Mouse (Mus musculus): Measurements from ENCODE around the gene Fam78a. TPM values are rescaled to one million over a fixed set of nuclear protein-coding genes. Genes with fewer than 3 reads are reported as not detected.

Fam78a gene
- polyA plus RNA-seq, 1 experiment, result not detected

- TF ChIP-seq USF1 (IDR thresholded peaks at IDR 0.05; ENCODE audit: low read depth), result no peak
- no peak for TF ChIP-seq MAX (IDR thresholded peaks at IDR 0.05)
- TF ChIP-seq CEBPB (IDR thresholded peaks at IDR 0.05; ENCODE audit: low read depth), result no peak
- TF ChIP-seq MYOD1 (IDR thresholded peaks at IDR 0.05; ENCODE audit: control insufficient read depth, insufficient read length, low read depth), result no peak
- peak; percentile 70 for TF ChIP-seq CTCF (IDR thresholded peaks at IDR 0.05; ENCODE audit: control insufficient read depth, insufficient read depth, insufficient read length)
- Histone ChIP-seq H3K4me3 (ENCODE audit: insufficient read depth, poor library complexity, severe bottlenecking) (no peak overlapping the region), H3K27me3 (ENCODE audit: control insufficient read depth, insufficient read depth, insufficient read length) (no peaks in the 10 kb centered on the region), H3K79me2 (ENCODE audit: control insufficient read depth, insufficient read depth) (no peaks in the 10 kb centered on the region), H3ac (ENCODE audit: control insufficient read depth, insufficient read length, low read depth) (no peak overlapping the region), H3K79me3 (ENCODE audit: low read depth) (no peaks in the 10 kb centered on the region), H3K36me3 (ENCODE audit: control insufficient read depth, insufficient read depth) (no peaks in the 10 kb centered on the region)
These were observed 45.8 kb upstream of the Fam78a start for GRCm38 (mm10) chr2:32130435-32130834.

GRCm38 (mm10) chr2:32129383-32130074 lies 44.9 kb upstream of the Fam78a start:
- Histone ChIP-seq H3K79me3 (ENCODE audit: low read depth) (no peaks in the 10 kb centered on the region), H3K36me3 (ENCODE audit: control insufficient read depth, insufficient read depth) (no peaks in the 10 kb centered on the region), H3K79me2 (ENCODE audit: control insufficient read depth, insufficient read depth) (no peaks in the 10 kb centered on the region), H3K4me3 (ENCODE audit: insufficient read depth, poor library complexity, severe bottlenecking) (no peak overlapping the region), H3K27me3 (ENCODE audit: control insufficient read depth, insufficient read depth, insufficient read length) (no peaks in the 10 kb centered on the region), H3ac (ENCODE audit: control insufficient read depth, insufficient read length, low read depth) (no peak overlapping the region)
- TF ChIP-seq CEBPB (IDR thresholded peaks at IDR 0.05; ENCODE audit: low read depth) (peak; percentile 85), MAX (IDR thresholded peaks at IDR 0.05) (no peak)

GRCm38 (mm10) chr2:32128536-32128841 lies 43.8 kb upstream of the Fam78a start:
- Histone ChIP-seq H3ac (ENCODE audit: control insufficient read depth, insufficient read length, low read depth) (no peak overlapping the region), H3K27me3 (ENCODE audit: control insufficient read depth, insufficient read depth, insufficient read length) (no peaks in the 10 kb centered on the region), H3K36me3 (ENCODE audit: control insufficient read depth, insufficient read depth) (no peaks in the 10 kb centered on the region)

GRCm38 (mm10) chr2:32127653-32128535 lies 43.2 kb upstream of the Fam78a start:
- Histone ChIP-seq H3K36me3 (ENCODE audit: control insufficient read depth, insufficient read depth) (no peaks in the 10 kb centered on the region), H3K4me3 (ENCODE audit: insufficient read depth, poor library complexity, severe bottlenecking) (no peak overlapping the region), H3K27me3 (ENCODE audit: control insufficient read depth, insufficient read depth, insufficient read length) (no peaks in the 10 kb centered on the region), H3K79me3 (ENCODE audit: low read depth) (no peaks in the 10 kb centered on the region), H3ac (ENCODE audit: control insufficient read depth, insufficient read length, low read depth) (no peak overlapping the region), H3K79me2 (ENCODE audit: control insufficient read depth, insufficient read depth) (no peaks in the 10 kb centered on the region)
- no peak for TF ChIP-seq USF1 (IDR thresholded peaks at IDR 0.05; ENCODE audit: low read depth)
- no peak for TF ChIP-seq MYOD1 (IDR thresholded peaks at IDR 0.05; ENCODE audit: control insufficient read depth, insufficient read length, low read depth)
- TF ChIP-seq CEBPB (IDR thresholded peaks at IDR 0.05; ENCODE audit: low read depth), result no peak
- TF ChIP-seq CTCF (IDR thresholded peaks at IDR 0.05; ENCODE audit: control insufficient read depth, insufficient read depth, insufficient read length), result no peak
- TF ChIP-seq MAX (IDR thresholded peaks at IDR 0.05), result no peak
- TF ChIP-seq FOSL1 (IDR thresholded peaks at IDR 0.05; ENCODE audit: insufficient read depth, low read length, poor library complexity, severe bottlenecking), result no peak
- TF ChIP-seq MYOG (IDR thresholded peaks at IDR 0.05; ENCODE audit: control insufficient read depth, extremely low read depth, insufficient read length), result no peak

More at GRCm38 (mm10) chr2:32128536-32128841, 43.8 kb upstream of the Fam78a start:
- no peak overlapping the region for H3K4me3 ChIP-seq (ENCODE audit: insufficient read depth, poor library complexity, severe bottlenecking)
- TF ChIP-seq FOSL1 (IDR thresholded peaks at IDR 0.05; ENCODE audit: insufficient read depth, low read length, poor library complexity, severe bottlenecking) (no peak), CTCF (IDR thresholded peaks at IDR 0.05; ENCODE audit: control insufficient read depth, insufficient read depth, insufficient read length) (no peak), MYOG (IDR thresholded peaks at IDR 0.05; ENCODE audit: control insufficient read depth, extremely low read depth, insufficient read length) (no peak), CEBPB (IDR thresholded peaks at IDR 0.05; ENCODE audit: low read depth) (no peak), USF1 (IDR thresholded peaks at IDR 0.05; ENCODE audit: low read depth) (no peak), MAX (IDR thresholded peaks at IDR 0.05) (no peak), MYOD1 (IDR thresholded peaks at IDR 0.05; ENCODE audit: control insufficient read depth, insufficient read length, low read depth) (no peak)
- H3K79me2 ChIP-seq (ENCODE audit: control insufficient read depth, insufficient read depth), result no peaks in the 10 kb centered on the region
- no peaks in the 10 kb centered on the region for H3K79me3 ChIP-seq (ENCODE audit: low read depth)

GRCm38 (mm10) chr2:32121785-32122184 lies 37.1 kb upstream of the Fam78a start:
- no peaks in the 10 kb centered on the region for H3K79me2 ChIP-seq (ENCODE audit: control insufficient read depth, insufficient read depth)
- no peak for TF ChIP-seq MYOD1 (IDR thresholded peaks at IDR 0.05; ENCODE audit: control insufficient read depth, insufficient read length, low read depth)
- no peak for TF ChIP-seq CEBPB (IDR thresholded peaks at IDR 0.05; ENCODE audit: low read depth)
- TF ChIP-seq FOSL1 (IDR thresholded peaks at IDR 0.05; ENCODE audit: insufficient read depth, low read length, poor library complexity, severe bottlenecking), result no peak
- no peak for TF ChIP-seq MYOG (IDR thresholded peaks at IDR 0.05; ENCODE audit: control insufficient read depth, extremely low read depth, insufficient read length)
- no peak for TF ChIP-seq USF1 (IDR thresholded peaks at IDR 0.05; ENCODE audit: low read depth)
- TF ChIP-seq CTCF (IDR thresholded peaks at IDR 0.05; ENCODE audit: control insufficient read depth, insufficient read depth, insufficient read length), result no peak
- H3ac ChIP-seq (ENCODE audit: control insufficient read depth, insufficient read length, low read depth), result no peak overlapping the region
- no peaks in the 10 kb centered on the region for H3K79me3 ChIP-seq (ENCODE audit: low read depth)
- H3K4me3 ChIP-seq (ENCODE audit: insufficient read depth, poor library complexity, severe bottlenecking), result no peak overlapping the region
- H3K27me3 ChIP-seq (ENCODE audit: control insufficient read depth, insufficient read depth, insufficient read length), result no peaks in the 10 kb centered on the region
- no peaks in the 10 kb centered on the region for H3K36me3 ChIP-seq (ENCODE audit: control insufficient read depth, insufficient read depth)

Measured in C2C12 (cell line).